Mouse (Mus musculus): ENCODE measurements around the gene Vmn1r223. TPM values are rescaled to one million over a fixed set of nuclear protein-coding genes. Genes with fewer than 3 reads are reported as not detected.
A peak's percentile ranks its signal among the peaks of the same experiment; 100 is the strongest.

Vmn1r223 gene
- polyA plus RNA-seq, 1 experiment from 2014 or later = not detected

GRCm38 (mm10) chr13:23279576-23279975, 32.6 kb downstream of the Vmn1r223 start:
- Histone ChIP-seq H3K4me3 (ENCODE audit: low read length) (no peak overlapping the region), H3K4me1 (ENCODE audit: control insufficient read depth, insufficient read depth, low read length) (no peaks in the 10 kb centered on the region), H3K9me3 (replicated peaks; ENCODE audit: control insufficient read depth, low read length) (no peaks in the 10 kb centered on the region; the same call in 1 of the 2 replicates), H3K27ac (ENCODE audit: low read length) (no peak overlapping the region), H3K36me3 (ENCODE audit: control insufficient read depth, insufficient read depth) (no peaks in the 10 kb centered on the region), H3K4me2 (ENCODE audit: low read depth, low read length) (no peak overlapping the region), H3K27me3 (ENCODE audit: control insufficient read depth, insufficient read depth, low read length) (no peaks in the 10 kb centered on the region; the same call in 1 of the 2 replicates), H3K9ac (ENCODE audit: low read length) (no peak overlapping the region)
- no peak for ATAC-seq (replicated peaks; ENCODE audit: extremely low read depth, insufficient read depth, low FRiP score)
- WGBS = 84% methylated on average over 4 of the region's 4 CpGs

- WGBS = 73% methylated on average over 3 of the region's 3 CpGs
- Histone ChIP-seq H3K4me3 (ENCODE audit: low read length) (no peak overlapping the region), H3K36me3 (ENCODE audit: control insufficient read depth, insufficient read depth) (no peaks in the 10 kb centered on the region), H3K9ac (ENCODE audit: low read length) (no peak overlapping the region), H3K4me2 (ENCODE audit: low read depth, low read length) (no peak overlapping the region), H3K27ac (ENCODE audit: low read length) (no peak overlapping the region), H3K27me3 (ENCODE audit: control insufficient read depth, insufficient read depth, low read length) (no peaks in the 10 kb centered on the region; the same call in 1 of the 2 replicates), H3K9me3 (replicated peaks; ENCODE audit: control insufficient read depth, low read length) (no peaks in the 10 kb centered on the region; the same call in 1 of the 2 replicates), H3K4me1 (ENCODE audit: control insufficient read depth, insufficient read depth, low read length) (no peaks in the 10 kb centered on the region)
- ATAC-seq (replicated peaks; ENCODE audit: extremely low read depth, insufficient read depth, low FRiP score) = no peak
Measured at GRCm38 (mm10) chr13:23279992-23280391, 33.1 kb downstream of the Vmn1r223 start.

GRCm38 (mm10) chr13:23285191-23285920, 38.4 kb downstream of the Vmn1r223 start:
- Histone ChIP-seq H3K4me2 (ENCODE audit: low read depth, low read length) (peak overlapping the region; percentile 88), H3K4me3 (ENCODE audit: low read length) (peak overlapping the region; percentile 59), H3K9me3 (replicated peaks; ENCODE audit: control insufficient read depth, low read length) (no peaks in the 10 kb centered on the region), H3K27ac (ENCODE audit: low read length) (no peak overlapping the region), H3K36me3 (ENCODE audit: control insufficient read depth, insufficient read depth) (no peaks in the 10 kb centered on the region), H3K4me1 (ENCODE audit: control insufficient read depth, insufficient read depth, low read length) (peaks cover 12% of the 10 kb centered on the region), H3K9ac (ENCODE audit: low read length) (no peak overlapping the region), H3K27me3 (ENCODE audit: control insufficient read depth, insufficient read depth, low read length) (peaks cover 2% of the 10 kb centered on the region; the same call in 1 of the 2 replicates)
- 4% methylated on average over 22 of the region's 22 CpGs for WGBS
- ATAC-seq (replicated peaks; ENCODE audit: extremely low read depth, insufficient read depth, low FRiP score) = no peak; the same call in 1 of the 2 replicates

- Histone ChIP-seq H3K4me1 (ENCODE audit: control insufficient read depth, insufficient read depth, low read length) (peaks cover 12% of the 10 kb centered on the region), H3K9me3 (replicated peaks; ENCODE audit: control insufficient read depth, low read length) (no peaks in the 10 kb centered on the region), H3K27me3 (ENCODE audit: control insufficient read depth, insufficient read depth, low read length) (peaks cover 2% of the 10 kb centered on the region; the same call in 1 of the 2 replicates), H3K27ac (ENCODE audit: low read length) (no peak overlapping the region), H3K36me3 (ENCODE audit: control insufficient read depth, insufficient read depth) (no peaks in the 10 kb centered on the region), H3K4me3 (ENCODE audit: low read length) (peak overlapping the region; percentile 59), H3K9ac (ENCODE audit: low read length) (0 out of 2 replicates have a peak overlapping the region, but pooled peaks have one; percentile 34), H3K4me2 (ENCODE audit: low read depth, low read length) (peak overlapping the region; percentile 88)
- under 1% methylated on average over 35 of the region's 35 CpGs for WGBS
- ATAC-seq (replicated peaks; ENCODE audit: extremely low read depth, insufficient read depth, low FRiP score) = no peak
Measured at GRCm38 (mm10) chr13:23285921-23286720, 39.2 kb downstream of the Vmn1r223 start.

GRCm38 (mm10) chr13:23286721-23287362, 39.9 kb downstream of the Vmn1r223 start:
- Histone ChIP-seq H3K9ac (ENCODE audit: low read length) (0 out of 2 replicates have a peak overlapping the region, but pooled peaks have one; percentile 34), H3K27me3 (ENCODE audit: control insufficient read depth, insufficient read depth, low read length) (peaks cover 2% of the 10 kb centered on the region; the same call in 1 of the 2 replicates), H3K4me2 (ENCODE audit: low read depth, low read length) (peak overlapping the region; percentile 88), H3K27ac (ENCODE audit: low read length) (no peak overlapping the region), H3K9me3 (replicated peaks; ENCODE audit: control insufficient read depth, low read length) (no peaks in the 10 kb centered on the region), H3K36me3 (ENCODE audit: control insufficient read depth, insufficient read depth) (no peaks in the 10 kb centered on the region), H3K4me1 (ENCODE audit: control insufficient read depth, insufficient read depth, low read length) (peaks cover 12% of the 10 kb centered on the region), H3K4me3 (ENCODE audit: low read length) (peak overlapping the region; percentile 59)
- 1% methylated on average over 19 of the region's 19 CpGs for WGBS
- ATAC-seq (replicated peaks; ENCODE audit: extremely low read depth, insufficient read depth, low FRiP score) = 0 out of 2 replicates have a peak, but pooled peaks have one; percentile 32

GRCm38 (mm10) chr13:23297737-23298136, 50.8 kb downstream of the Vmn1r223 start:
- peaks cover 10% of the 10 kb centered on the region for H3K27me3 ChIP-seq (ENCODE audit: control insufficient read depth, insufficient read depth, low read length)
- ATAC-seq (replicated peaks; ENCODE audit: extremely low read depth, insufficient read depth, low FRiP score) = no peak
- no peaks in the 10 kb centered on the region for H3K9me3 ChIP-seq (replicated peaks; ENCODE audit: control insufficient read depth, low read length)
- H3K4me3 ChIP-seq (ENCODE audit: low read length) = no peak overlapping the region
- H3K4me2 ChIP-seq (ENCODE audit: low read depth, low read length) = no peak overlapping the region
- no peaks in the 10 kb centered on the region; the same call in none of the 2 replicates for H3K4me1 ChIP-seq (ENCODE audit: control insufficient read depth, insufficient read depth, low read length)
- H3K9ac ChIP-seq (ENCODE audit: low read length) = no peak overlapping the region
- WGBS = 6% methylated on average over 5 of the region's 5 CpGs
- no peaks in the 10 kb centered on the region for H3K36me3 ChIP-seq (ENCODE audit: control insufficient read depth, insufficient read depth)
- no peak overlapping the region for H3K27ac ChIP-seq (ENCODE audit: low read length)

GRCm38 (mm10) chr13:23298445-23299232, 51.7 kb downstream of the Vmn1r223 start:
- Histone ChIP-seq H3K36me3 (ENCODE audit: control insufficient read depth, insufficient read depth) (no peaks in the 10 kb centered on the region), H3K27ac (ENCODE audit: low read length) (no peak overlapping the region), H3K27me3 (ENCODE audit: control insufficient read depth, insufficient read depth, low read length) (peaks cover 10% of the 10 kb centered on the region), H3K4me1 (ENCODE audit: control insufficient read depth, insufficient read depth, low read length) (no peaks in the 10 kb centered on the region; the same call in none of the 2 replicates), H3K4me3 (ENCODE audit: low read length) (peak overlapping the region; percentile 54), H3K9ac (ENCODE audit: low read length) (no peak overlapping the region), H3K9me3 (replicated peaks; ENCODE audit: control insufficient read depth, low read length) (0 out of 2 replicates have a peak, but pooled peaks cover 3% of the 10 kb centered on the region), H3K4me2 (ENCODE audit: low read depth, low read length) (peak overlapping the region; percentile 71)
- ATAC-seq (replicated peaks; ENCODE audit: extremely low read depth, insufficient read depth, low FRiP score) = peak; percentile 60
- WGBS = 7% methylated on average over 21 of the region's 21 CpGs

Data from heart, embryonic 16.5 days (tissue).